Mouse (Mus musculus): ENCODE measurements around the gene Plekhm2.

The Plekhm2 gene

GRCm38 (mm10) chr4:141602523-141603223, 62.0 kb downstream of the Plekhm2 start:
- no peak for DNase-seq

GRCm38 (mm10) chr4:141601148-141601862, 63.4 kb downstream of the Plekhm2 start:
- DNase-seq, result no peak

- no peak for DNase-seq
These were observed 64.3 kb downstream of the Plekhm2 start for GRCm38 (mm10) chr4:141600364-141600763.

- peak; percentile 17 for DNase-seq
These were observed 65.2 kb downstream of the Plekhm2 start for GRCm38 (mm10) chr4:141599251-141600141.

- DNase-seq, result no peak
These were observed 65.8 kb downstream of the Plekhm2 start for GRCm38 (mm10) chr4:141598894-141599250.

GRCm38 (mm10) chr4:141598199-141598893, 66.4 kb downstream of the Plekhm2 start:
- DNase-seq, result no peak

- no peak for DNase-seq
These were observed 67.9 kb downstream of the Plekhm2 start for GRCm38 (mm10) chr4:141596700-141597328.

GRCm38 (mm10) chr4:141595605-141596268, 69.0 kb downstream of the Plekhm2 start:
- DNase-seq, result no peak

GRCm38 (mm10) chr4:141595138-141595537, 69.6 kb downstream of the Plekhm2 start:
- no peak for DNase-seq

- DNase-seq, result peak; percentile 52
These were observed 73.2 kb downstream of the Plekhm2 start for GRCm38 (mm10) chr4:141591547-141591946.

GRCm38 (mm10) chr4:141583919-141584318, 80.8 kb downstream of the Plekhm2 start:
- no peak for DNase-seq

GRCm38 (mm10) chr4:141581051-141581450, 83.6 kb downstream of the Plekhm2 start:
- no peak for DNase-seq

- DNase-seq, result no peak
These were observed 85.9 kb downstream of the Plekhm2 start for GRCm38 (mm10) chr4:141578833-141579232.

- no peak for DNase-seq
These were observed 87.8 kb downstream of the Plekhm2 start for GRCm38 (mm10) chr4:141576877-141577276.

- no peak for DNase-seq
These were observed 88.3 kb downstream of the Plekhm2 start for GRCm38 (mm10) chr4:141576404-141576803.

Data from thymus, postnatal 14 days (tissue).